Mouse (Mus musculus): Measurements from ENCODE around the gene Atcay. TPM values are rescaled to one million over a fixed set of nuclear protein-coding genes. Genes with fewer than 3 reads are reported as not detected.
"Not testable (repeated sequence)": the region's sequence is repeated elsewhere in the genome, so short reads cannot be mapped to it uniquely, and the experiment has no call there.

Atcay gene
- polyA plus RNA-seq, 1 experiment from 2014 or later: not detected

DNA sequence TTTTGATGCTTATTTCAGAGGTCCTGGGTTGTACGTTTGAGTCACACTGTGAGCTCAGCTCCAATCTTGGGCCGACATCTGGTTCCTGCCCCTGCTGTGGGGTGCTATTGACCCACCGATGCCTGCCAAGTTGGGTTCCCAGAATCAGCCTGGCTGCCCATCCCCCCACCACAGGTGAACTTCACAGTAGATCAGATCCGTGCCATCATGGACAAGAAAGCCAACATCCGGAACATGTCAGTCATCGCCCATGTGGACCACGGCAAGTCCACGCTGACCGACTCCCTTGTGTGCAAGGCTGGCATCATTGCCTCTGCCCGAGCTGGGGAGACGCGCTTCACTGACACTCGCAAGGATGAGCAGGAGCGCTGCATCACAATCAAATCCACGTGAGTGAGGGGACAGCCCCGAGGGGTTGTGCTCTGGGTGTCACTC is 53.1 kb downstream of the Atcay start:
- no peaks in the 10 kb centered on the region for H3K9me3 ChIP-seq (replicated peaks)
- peak overlapping the region; percentile 89 for H3K27ac ChIP-seq (replicated peaks)
- H3K36me3 ChIP-seq (replicated peaks): peaks cover 54% of the 10 kb centered on the region
- 5% methylated on average over 16 of the region's 16 CpGs for WGBS (ENCODE audit: insufficient replicate concordance)
- H3K9ac ChIP-seq: peak overlapping the region; percentile 96
- peak overlapping the region; percentile 86 for H3K4me2 ChIP-seq
- H3K4me1 ChIP-seq (replicated peaks): peaks cover 85% of the 10 kb centered on the region
- no peaks in the 10 kb centered on the region for H3K27me3 ChIP-seq
- peak overlapping the region; percentile 90 for H3K4me3 ChIP-seq (replicated peaks)
- no peak for ATAC-seq (ENCODE audit: insufficient read depth)

DNA sequence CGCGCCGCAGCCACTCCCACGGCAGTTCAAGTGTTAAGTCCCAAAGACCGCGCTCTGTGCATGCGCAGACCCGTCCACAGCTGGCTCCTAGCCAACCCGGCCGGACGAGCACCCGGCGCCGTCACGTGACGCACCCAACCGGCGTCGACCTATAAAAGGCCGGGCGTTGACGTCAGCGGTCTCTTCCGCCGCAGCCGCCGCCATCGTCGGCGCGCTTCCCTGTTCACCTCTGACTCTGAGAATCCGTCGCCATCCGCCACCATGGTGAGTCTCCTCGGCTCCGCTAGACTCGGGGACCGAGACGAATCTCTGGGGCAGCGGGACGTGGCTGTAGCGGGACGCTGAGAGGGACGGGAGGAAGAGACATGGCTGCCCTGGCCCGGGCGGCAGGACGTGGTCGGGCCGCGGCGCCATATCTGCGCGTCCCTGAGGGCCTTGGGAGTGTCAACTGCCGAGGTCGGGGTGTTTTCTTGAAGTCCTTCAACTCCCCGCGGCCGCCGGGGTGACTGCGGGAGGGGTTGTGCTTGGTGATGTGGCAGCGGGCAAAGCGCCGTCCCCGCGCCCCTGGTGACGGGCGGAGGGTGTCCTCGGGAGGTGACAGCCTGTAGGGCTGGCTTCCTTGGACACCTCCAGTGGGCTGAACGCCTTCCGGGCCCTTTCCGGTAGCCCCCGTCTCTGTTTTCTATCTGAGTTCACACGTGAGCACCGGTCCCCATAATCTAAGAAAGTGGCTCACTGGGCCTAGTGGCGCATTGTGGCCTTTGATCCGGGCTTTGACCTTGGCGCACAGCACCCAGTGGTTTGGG is 54.0 kb downstream of the Atcay start, which contains the start of gene Eef2:
Gene Eef2 (plus strand): TSS at position 166 of the 806 bp plus-strand sequence.
- H3K27me3 ChIP-seq: no peaks in the 10 kb centered on the region
- H3K36me3 ChIP-seq (replicated peaks): peaks cover 46% of the 10 kb centered on the region
- no peaks in the 10 kb centered on the region for H3K9me3 ChIP-seq (replicated peaks)
- peaks cover 77% of the 10 kb centered on the region for H3K4me1 ChIP-seq (replicated peaks)
- WGBS (ENCODE audit: insufficient replicate concordance): under 1% methylated on average over 77 of the region's 77 CpGs
- peak within 1 kb of the TSS; percentile 96 for H3K9ac ChIP-seq
- peak; percentile 70 for ATAC-seq (ENCODE audit: insufficient read depth)
- peak within 1 kb of the TSS; percentile 90 for H3K4me3 ChIP-seq (replicated peaks)
- H3K27ac ChIP-seq (replicated peaks): peak within 1 kb of the TSS; percentile 89
- H3K4me2 ChIP-seq: peak within 1 kb of the TSS; percentile 86

- peaks cover 72% of the 10 kb centered on the region for H3K4me1 ChIP-seq (replicated peaks)
- no peak; the same call in 1 of the 2 replicates for ATAC-seq (ENCODE audit: insufficient read depth)
- 12% methylated on average over 13 of the region's 13 CpGs for WGBS (ENCODE audit: insufficient replicate concordance)
- peak overlapping the region; percentile 86 for H3K4me2 ChIP-seq
- peak overlapping the region; percentile 89 for H3K27ac ChIP-seq (replicated peaks)
- H3K27me3 ChIP-seq: no peaks in the 10 kb centered on the region
- peak overlapping the region; percentile 96 for H3K9ac ChIP-seq
- H3K36me3 ChIP-seq (replicated peaks): peaks cover 39% of the 10 kb centered on the region
- H3K4me3 ChIP-seq (replicated peaks): peak overlapping the region; percentile 90
- no peaks in the 10 kb centered on the region for H3K9me3 ChIP-seq (replicated peaks)
Measured at GRCm38 (mm10) chr10:81175936-81176465, 54.6 kb downstream of the Atcay start.

DNA sequence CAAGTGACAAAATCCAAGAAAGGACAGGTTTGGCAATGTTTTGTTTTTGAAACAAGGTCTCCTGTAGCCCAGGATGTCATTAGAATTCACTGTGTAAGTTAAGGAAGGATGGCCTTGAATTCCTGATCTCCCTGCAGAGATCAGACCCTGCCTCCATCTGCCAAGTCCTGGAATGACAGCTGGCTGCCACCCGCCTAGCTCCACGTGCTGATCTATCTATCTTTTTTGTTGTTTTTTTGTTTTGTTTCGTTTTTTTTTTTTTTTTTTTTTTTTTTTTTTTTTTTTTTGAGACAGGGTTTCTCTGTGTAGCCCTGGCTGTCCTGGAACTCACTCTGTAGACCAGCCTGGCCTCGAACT is 55.3 kb downstream of the Atcay start:
- peak overlapping the region; percentile 89 for H3K27ac ChIP-seq (replicated peaks)
- peak overlapping the region; percentile 86 for H3K4me2 ChIP-seq
- not testable (repeated sequence) for H3K27me3 ChIP-seq; H3K9me3 ChIP-seq (replicated peaks); ATAC-seq (ENCODE audit: insufficient read depth)
- H3K36me3 ChIP-seq (replicated peaks): peaks cover 33% of the 10 kb centered on the region
- 9% methylated on average over 4 of the region's 4 CpGs for WGBS (ENCODE audit: insufficient replicate concordance)
- H3K9ac ChIP-seq: peak overlapping the region; percentile 49; the same call in 1 of the 2 replicates
- H3K4me1 ChIP-seq (replicated peaks): peaks cover 67% of the 10 kb centered on the region
- H3K4me3 ChIP-seq (replicated peaks): peak overlapping the region; percentile 35

- Histone ChIP-seq H3K9me3 (replicated peaks) (no peaks in the 10 kb centered on the region), H3K27me3 (no peaks in the 10 kb centered on the region), H3K27ac (replicated peaks) (peak overlapping the region; percentile 89), H3K4me3 (replicated peaks) (peak overlapping the region; percentile 35), H3K4me2 (peak overlapping the region; percentile 86), H3K9ac (peak overlapping the region; percentile 49; the same call in 1 of the 2 replicates), H3K4me1 (replicated peaks) (peaks cover 63% of the 10 kb centered on the region), H3K36me3 (replicated peaks) (peaks cover 27% of the 10 kb centered on the region)
- 0 out of 2 replicates have a peak, but pooled peaks have one; percentile 16 for ATAC-seq (ENCODE audit: insufficient read depth)
- WGBS (ENCODE audit: insufficient replicate concordance): 11% methylated on average over 29 of the region's 29 CpGs
Measured at GRCm38 (mm10) chr10:81174617-81175344, 55.9 kb downstream of the Atcay start.

- 2% methylated on average over 21 of the region's 21 CpGs for WGBS (ENCODE audit: insufficient replicate concordance)
- peak overlapping the region; percentile 31; the same call in 1 of the 2 replicates for H3K9ac ChIP-seq
- H3K4me2 ChIP-seq: peak overlapping the region; percentile 57
- no peak for ATAC-seq (ENCODE audit: insufficient read depth)
- peaks cover 11% of the 10 kb centered on the region for H3K36me3 ChIP-seq (replicated peaks)
- no peaks in the 10 kb centered on the region for H3K27me3 ChIP-seq
- H3K4me1 ChIP-seq (replicated peaks): peaks cover 61% of the 10 kb centered on the region
- H3K27ac ChIP-seq (replicated peaks): peak overlapping the region; percentile 77
- peak overlapping the region; percentile 23; the same call in 1 of the 2 replicates for H3K4me3 ChIP-seq (replicated peaks)
- no peaks in the 10 kb centered on the region for H3K9me3 ChIP-seq (replicated peaks)
Measured at GRCm38 (mm10) chr10:81173132-81173531, 57.5 kb downstream of the Atcay start.

DNA sequence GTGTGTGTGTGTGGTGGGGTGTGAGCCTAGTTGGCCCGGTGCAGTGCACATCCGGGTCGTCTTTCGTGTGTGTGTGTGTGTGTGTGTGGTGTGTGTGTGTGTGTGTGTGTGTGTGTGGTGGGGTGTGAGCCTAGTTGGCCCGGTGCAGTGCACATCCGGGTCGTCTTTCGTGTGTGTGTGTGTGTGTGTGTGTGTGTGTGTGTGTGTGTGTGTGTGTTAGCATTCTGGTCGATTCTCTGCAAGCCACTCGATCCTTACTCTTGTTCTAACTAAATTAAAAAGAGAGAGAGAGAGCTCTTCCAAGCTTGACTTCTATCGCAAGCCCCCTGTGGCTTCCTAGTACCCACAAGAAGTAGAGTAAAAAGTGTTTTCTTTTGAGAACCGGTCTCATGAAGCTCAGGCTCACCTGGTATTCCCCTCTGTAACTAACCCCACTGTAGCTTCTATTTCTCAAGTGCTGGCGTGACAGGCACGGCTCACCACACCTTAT is 61.2 kb downstream of the Atcay start:
- not testable (repeated sequence) for H3K36me3 ChIP-seq (replicated peaks); H3K27me3 ChIP-seq; ATAC-seq (ENCODE audit: insufficient read depth); H3K9ac ChIP-seq; H3K9me3 ChIP-seq (replicated peaks)
- 0 out of 2 replicates have a peak overlapping the region, but pooled peaks have one; percentile 58 for H3K27ac ChIP-seq (replicated peaks)
- peak overlapping the region; percentile 96 for H3K4me2 ChIP-seq
- H3K4me3 ChIP-seq (replicated peaks): peak overlapping the region; percentile 94; the same call in 1 of the 2 replicates
- peaks cover 65% of the 10 kb centered on the region for H3K4me1 ChIP-seq (replicated peaks)
- WGBS (ENCODE audit: insufficient replicate concordance): 17% methylated on average over 11 of the region's 14 CpGs

DNA sequence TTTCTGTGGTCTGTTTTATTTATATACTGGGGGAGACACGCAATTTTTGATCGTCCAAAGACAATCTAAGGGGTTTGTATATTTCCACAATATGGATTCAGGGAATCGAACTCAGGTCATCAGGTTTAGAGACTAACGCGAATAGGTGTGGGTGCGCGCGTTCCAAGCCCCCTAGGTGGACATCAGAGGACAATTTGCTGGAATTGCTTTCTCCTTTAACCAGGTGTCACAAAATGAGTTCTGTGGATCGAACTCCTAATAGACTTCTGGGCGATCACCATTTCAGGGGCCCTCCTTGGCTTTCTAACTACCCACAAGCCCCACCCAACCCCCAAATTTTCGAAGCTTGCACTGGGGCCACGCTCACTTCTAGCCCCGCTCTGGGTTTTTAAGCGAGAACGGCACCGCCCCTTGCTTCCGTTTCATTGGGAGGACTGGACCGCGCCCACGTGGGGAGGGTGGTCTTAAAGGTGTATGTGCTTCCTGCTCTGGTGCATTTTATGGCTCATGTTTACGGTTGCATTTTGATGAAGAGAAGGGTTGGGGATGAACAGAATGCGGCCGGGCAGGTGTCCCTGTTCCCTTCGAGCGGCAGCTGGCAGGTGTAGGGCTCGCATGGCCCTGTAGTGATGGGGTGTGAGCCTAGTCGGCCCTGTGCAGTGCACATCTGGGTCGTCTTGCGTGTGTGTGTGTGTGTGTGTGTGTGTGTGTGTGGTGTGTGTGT is 62.0 kb downstream of the Atcay start:
- peak overlapping the region; percentile 94 for H3K4me3 ChIP-seq (replicated peaks)
- ATAC-seq (ENCODE audit: insufficient read depth): peak; percentile 64
- no peaks in the 10 kb centered on the region for H3K9me3 ChIP-seq (replicated peaks)
- H3K4me1 ChIP-seq (replicated peaks): peaks cover 64% of the 10 kb centered on the region
- H3K9ac ChIP-seq: peak overlapping the region; percentile 61
- peak overlapping the region; percentile 96 for H3K4me2 ChIP-seq
- peaks cover 6% of the 10 kb centered on the region for H3K36me3 ChIP-seq (replicated peaks)
- WGBS (ENCODE audit: insufficient replicate concordance): under 1% methylated on average over 29 of the region's 29 CpGs
- peak overlapping the region; percentile 91 for H3K27ac ChIP-seq (replicated peaks)
- H3K27me3 ChIP-seq: no peaks in the 10 kb centered on the region

DNA sequence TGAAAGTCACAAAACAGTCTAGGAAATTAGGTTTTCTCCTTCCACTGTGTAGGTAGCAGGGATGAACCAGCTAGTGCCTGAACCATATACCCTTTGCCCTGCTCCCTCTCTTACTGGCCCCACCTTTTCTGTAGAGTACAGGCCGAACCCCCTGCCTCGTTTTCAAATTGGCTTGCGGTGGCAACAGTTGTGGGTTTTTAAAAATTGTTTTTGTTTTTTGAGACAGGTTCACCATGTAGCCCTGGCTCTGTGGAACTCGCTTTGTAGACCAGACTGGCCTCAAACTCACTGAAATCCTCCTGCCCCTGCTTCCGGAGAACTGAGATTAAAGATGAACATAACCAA is 62.6 kb downstream of the Atcay start:
- H3K27ac ChIP-seq (replicated peaks): peak overlapping the region; percentile 91
- no peaks in the 10 kb centered on the region for H3K9me3 ChIP-seq (replicated peaks)
- H3K9ac ChIP-seq: peak overlapping the region; percentile 61
- H3K4me1 ChIP-seq (replicated peaks): peaks cover 62% of the 10 kb centered on the region
- ATAC-seq (ENCODE audit: insufficient read depth): peak; percentile 55
- H3K36me3 ChIP-seq (replicated peaks): peaks cover 12% of the 10 kb centered on the region
- H3K4me3 ChIP-seq (replicated peaks): peak overlapping the region; percentile 94
- 5% methylated on average over 5 of the region's 5 CpGs for WGBS (ENCODE audit: insufficient replicate concordance)
- H3K4me2 ChIP-seq: peak overlapping the region; percentile 96
- H3K27me3 ChIP-seq: no peaks in the 10 kb centered on the region

Data from liver, embryonic 15.5 days (tissue).